Mouse (Mus musculus): Measurements from ENCODE around the gene Pak7.

GRCm38 (mm10) chr2:136118006-136118405 is 269.8 kb downstream of the Pak7 start:
- no peak for TF ChIP-seq CTCF (IDR thresholded peaks at IDR 0.05; ENCODE audit: borderline replicate concordance, extremely low read depth, insufficient read depth, insufficient read length)
- TF ChIP-seq POLR2A (IDR thresholded peaks at IDR 0.05; ENCODE audit: borderline replicate concordance, extremely low read depth, insufficient read depth, insufficient read length, poor library complexity, severe bottlenecking): no peak

Measured in brain, embryonic 14.5 days (tissue).